Mouse (Mus musculus) testis, adult 2 months (tissue): ENCODE results near the gene Olfr970. TPM values are rescaled to one million over a fixed set of nuclear protein-coding genes. Genes with fewer than 3 reads are reported as not detected.
"Not testable (repeated sequence)": the region's sequence is repeated elsewhere in the genome, so short reads cannot be mapped to it uniquely, and the experiment has no call there.

ENCODE experiments used
- H3K27ac ChIP-seq: fragments of 200-500 bp; 2 replicates; pipeline ENCODE4 v1.5.1; 2012; ENCODE audit warnings: low read depth, low read length; ENCODE audit not compliant: control insufficient read depth, insufficient read depth
- H3K27me3 ChIP-seq: fragments of 200-500 bp; 2 replicates; pipeline ENCODE4 v1.6.1; 2012; ENCODE audit warnings: mild to moderate bottlenecking, low read length, moderate library complexity; ENCODE audit not compliant: control insufficient read depth, insufficient read depth
- H3K36me3 ChIP-seq: fragments of 200-500 bp; 2 replicates; pipeline ENCODE4 v1.6.1; 2012; ENCODE audit warnings: mild to moderate bottlenecking, low read length; ENCODE audit not compliant: control insufficient read depth, insufficient read depth
- H3K4me1 ChIP-seq: fragments of 200-500 bp; 2 replicates; pipeline ENCODE4 v1.6.1; 2012; ENCODE audit warnings: low read length; ENCODE audit not compliant: control insufficient read depth, insufficient read depth
- H3K4me3 ChIP-seq: fragments of 200-500 bp; 2 replicates; pipeline ENCODE4 v1.5.1; 2012; ENCODE audit warnings: low read depth, mild to moderate bottlenecking, low read length, moderate library complexity, mixed read lengths; ENCODE audit not compliant: control insufficient read depth
- CTCF ChIP-seq: fragments of 200-500 bp; IDR thresholded peaks from 2 replicates; pipeline ENCODE4 v1.5.1; 2012; ENCODE audit warnings: low read depth, mild to moderate bottlenecking, inconsistent platforms, low read length, moderate library complexity; ENCODE audit not compliant: control insufficient read depth, insufficient read depth, insufficient replicate concordance
- POLR2A ChIP-seq: fragments of 200-500 bp; IDR thresholded peaks from 2 replicates; pipeline ENCODE4 v1.6.1; 2012; ENCODE audit warnings: low read depth, mild to moderate bottlenecking, inconsistent platforms, low read length, moderate library complexity; ENCODE audit not compliant: control insufficient read depth
- polyA plus RNA-seq: library from polyadenylated mRNA; depleted of rRNA; stranded (reverse); fragments of >200 nt; gene quantifications from 2 replicates; pipeline ENCODE4 v1.2.3, GENCODE M21; 2012; rRNA removed

The Olfr970 gene
- polyA plus RNA-seq: not detected in 2 replicates

DNA sequence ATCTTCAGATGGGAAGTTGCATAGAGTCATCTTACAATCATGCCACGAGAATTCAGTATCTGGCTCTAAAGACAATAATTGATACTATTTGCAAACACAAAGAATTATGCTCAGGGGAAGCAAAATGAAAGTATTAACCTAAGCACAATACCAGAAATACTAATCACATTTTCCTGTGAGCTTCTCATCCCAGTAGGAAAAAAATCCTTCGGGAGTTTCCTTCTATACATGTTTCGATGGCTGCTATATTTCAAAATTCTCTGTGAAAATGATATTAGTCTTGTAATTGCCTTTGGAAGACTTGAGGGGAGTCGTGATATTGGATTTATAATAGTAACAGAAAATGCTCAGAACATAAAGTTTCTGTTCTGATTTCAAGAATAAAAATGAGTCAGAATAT is at the start of gene Olfr970:
Gene Olfr970 (plus strand): TSS at position 301 of the 400 bp plus-strand sequence.
- TF ChIP-seq CTCF: no peak
- no peak for TF ChIP-seq POLR2A
- no peaks in the 10 kb centered on the region for H3K4me1 ChIP-seq
- H3K4me3 ChIP-seq: no peak within 1 kb of the TSS
- H3K27ac ChIP-seq: no peak within 1 kb of the TSS
- no peaks in the 10 kb centered on the region for H3K27me3 ChIP-seq
- no peaks in the 10 kb centered on the region for H3K36me3 ChIP-seq

DNA sequence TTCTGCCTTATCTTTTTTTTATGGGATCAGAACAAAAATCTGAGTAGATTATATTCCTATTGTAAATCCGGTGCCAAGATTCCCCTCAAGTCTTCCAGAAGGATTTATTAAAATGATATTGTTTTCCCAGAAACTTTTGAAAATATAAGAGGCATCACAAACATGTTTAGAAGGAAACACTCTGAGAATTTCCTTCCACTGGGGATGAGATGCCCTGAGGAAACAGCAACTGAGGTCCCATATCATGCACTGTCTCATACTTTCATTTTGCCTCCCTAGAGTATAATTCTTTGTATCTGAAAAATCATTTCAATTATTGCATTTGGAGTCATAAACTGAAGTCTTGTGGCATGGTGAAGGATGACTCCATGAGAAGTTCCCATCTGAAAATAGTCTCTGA is 25.5 kb upstream of the Olfr970 start, which contains the start of gene Olfr968:
Gene Olfr968 (minus strand): TSS at position 101 of the 400 bp plus-strand sequence.
- no peak within 1 kb of the TSS for H3K27ac ChIP-seq
- TF ChIP-seq POLR2A: no peak
- TF ChIP-seq CTCF: no peak
- no peaks in the 10 kb centered on the region for H3K27me3 ChIP-seq
- H3K4me1 ChIP-seq: no peaks in the 10 kb centered on the region
- H3K36me3 ChIP-seq: no peaks in the 10 kb centered on the region
- H3K4me3 ChIP-seq: no peak within 1 kb of the TSS

DNA sequence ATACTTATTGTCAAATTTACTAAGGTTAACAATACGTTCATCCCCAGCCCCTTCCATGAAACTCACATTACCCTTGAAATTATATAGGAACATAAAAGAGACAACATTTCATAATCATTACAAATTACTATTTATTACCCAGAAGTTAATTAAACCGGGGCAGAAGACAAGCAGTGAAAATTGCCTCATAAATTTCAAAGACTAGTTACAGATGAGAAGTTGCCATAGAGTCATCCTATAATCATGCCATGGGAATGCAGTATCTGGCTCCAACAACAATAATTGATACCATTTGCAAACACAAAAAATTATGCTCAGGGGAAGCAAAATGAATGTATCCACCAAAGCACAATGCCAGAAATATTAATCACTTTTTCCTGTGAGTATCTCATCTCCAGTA is 18.1 kb upstream of the Olfr970 start, which contains the start of gene Olfr969:
Gene Olfr969 (plus strand): TSS at position 388 of the 400 bp plus-strand sequence.
- no peak within 1 kb of the TSS for H3K4me3 ChIP-seq
- no peaks in the 10 kb centered on the region for H3K27me3 ChIP-seq
- TF ChIP-seq POLR2A (no peak), CTCF (no peak)
- H3K4me1 ChIP-seq: no peaks in the 10 kb centered on the region
- H3K27ac ChIP-seq: no peak within 1 kb of the TSS
- H3K36me3 ChIP-seq: no peaks in the 10 kb centered on the region

DNA sequence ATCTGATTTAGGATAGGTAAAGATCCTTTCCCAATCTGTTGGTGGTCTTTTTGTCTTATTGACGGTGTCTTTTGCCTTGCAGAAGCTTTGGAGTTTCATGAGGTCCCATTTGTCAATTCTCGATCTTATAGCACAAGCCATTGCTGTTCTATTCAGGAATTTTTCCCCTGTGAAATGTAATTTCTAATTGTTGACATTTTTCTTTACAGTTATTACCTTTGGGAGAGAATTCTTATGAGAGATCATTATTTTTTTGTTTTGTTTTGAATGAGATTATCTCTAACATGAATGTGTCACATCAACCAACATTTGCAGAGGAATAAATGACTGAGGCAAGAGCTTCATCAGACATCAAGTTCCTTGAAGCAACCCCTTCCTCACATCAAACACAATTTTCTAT is 27.9 kb downstream of the Olfr970 start, which contains the start of gene Olfr971:
Gene Olfr971 (plus strand): TSS at position 301 of the 400 bp plus-strand sequence.
- H3K36me3 ChIP-seq, H3K27ac ChIP-seq: not testable (repeated sequence)

DNA sequence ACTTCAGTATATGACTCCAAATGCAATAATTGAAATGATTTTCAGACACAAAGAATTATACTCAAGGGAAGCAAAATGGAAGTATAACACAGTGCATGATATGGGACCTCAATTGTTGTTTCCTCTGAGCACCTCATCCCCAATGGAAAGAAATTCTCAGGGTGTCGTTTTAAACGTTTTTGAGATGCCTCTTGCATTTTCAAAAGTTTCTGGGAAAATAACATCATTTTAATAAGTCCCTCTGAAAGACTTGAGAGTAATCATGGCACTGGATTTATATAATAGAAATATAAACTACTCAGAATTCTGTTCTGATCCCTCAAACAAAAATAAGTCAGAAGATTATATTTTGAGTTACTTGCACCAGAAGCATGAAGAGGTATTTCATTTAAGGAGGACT is 57.5 kb downstream of the Olfr970 start, which contains the start of gene Olfr972:
Gene Olfr972 (plus strand): TSS at position 301 of the 400 bp plus-strand sequence.
- Histone ChIP-seq H3K4me1 (no peaks in the 10 kb centered on the region), H3K27ac (no peak within 1 kb of the TSS), H3K36me3 (no peaks in the 10 kb centered on the region), H3K27me3 (no peaks in the 10 kb centered on the region), H3K4me3 (no peak within 1 kb of the TSS)
- TF ChIP-seq CTCF: no peak
- no peak for TF ChIP-seq POLR2A

More for the DNA sequence above, 27.9 kb downstream of the Olfr970 start, which contains the start of gene Olfr971:
- H3K27me3 ChIP-seq, H3K4me1 ChIP-seq, H3K4me3 ChIP-seq: not testable (repeated sequence)

Other genes starting within 250 kb of the Olfr970 start
- gene Olfr959, start 233.3 kb upstream of the Olfr970 start, polyA plus RNA-seq: not detected in 2 replicates
- gene AW551984, start 204.5 kb upstream of the Olfr970 start, polyA plus RNA-seq: 0.05 and 0.13 TPM in 2 replicates
- gene Olfr148, start 198.2 kb upstream of the Olfr970 start, polyA plus RNA-seq: not detected in 2 replicates
- not detected in 2 replicates for gene Olfr960, start 187.5 kb upstream of the Olfr970 start, polyA plus RNA-seq
- gene Olfr961, start 163.8 kb upstream of the Olfr970 start, polyA plus RNA-seq: 0.10 TPM in 1 of 2 replicates, not detected in the other
- not detected in 2 replicates for gene Olfr963, start 141.7 kb upstream of the Olfr970 start, polyA plus RNA-seq
- gene Olfr149, start 101.7 kb upstream of the Olfr970 start, polyA plus RNA-seq: not detected in 2 replicates
- not detected in 2 replicates for gene Olfr965, start 97.5 kb upstream of the Olfr970 start, polyA plus RNA-seq
- not detected in 2 replicates for gene Olfr150, start 77.9 kb upstream of the Olfr970 start, polyA plus RNA-seq
- not detected in 2 replicates for gene Olfr967, start 62.6 kb upstream of the Olfr970 start, polyA plus RNA-seq
- gene Olfr968, start 25.6 kb upstream of the Olfr970 start, polyA plus RNA-seq: not detected in 2 replicates
- gene Olfr969, start 17.9 kb upstream of the Olfr970 start, polyA plus RNA-seq: not detected in 2 replicates
- not detected in 2 replicates for gene Olfr971, start 28.0 kb downstream of the Olfr970 start, polyA plus RNA-seq
- not detected in 2 replicates for gene Olfr972, start 57.6 kb downstream of the Olfr970 start, polyA plus RNA-seq
- not detected in 2 replicates for gene Olfr229, start 98.5 kb downstream of the Olfr970 start, polyA plus RNA-seq
- gene Olfr974, start 128.6 kb downstream of the Olfr970 start, polyA plus RNA-seq: not detected in 2 replicates
- gene Olfr975, start 143.2 kb downstream of the Olfr970 start, polyA plus RNA-seq: 0.79 and 1.0 TPM in 2 replicates
- 0.52 and 0.57 TPM in 2 replicates for gene Olfr976, start 152.3 kb downstream of the Olfr970 start, polyA plus RNA-seq
- not detected in 2 replicates for gene Olfr978, start 183.3 kb downstream of the Olfr970 start, polyA plus RNA-seq
- 0.83 and 0.95 TPM in 2 replicates for gene Olfr979, start 194.6 kb downstream of the Olfr970 start, polyA plus RNA-seq
- 0.15 and 0.36 TPM in 2 replicates for gene Olfr980, start 200.7 kb downstream of the Olfr970 start, polyA plus RNA-seq
- 0.11 TPM in 1 of 2 replicates, not detected in the other for gene Olfr981, start 212.6 kb downstream of the Olfr970 start, polyA plus RNA-seq